Mouse (Mus musculus) heart, adult 2 months (tissue): Measurements from ENCODE around the gene Gsg1l. TPM values are rescaled to one million over a fixed set of nuclear protein-coding genes. Genes with fewer than 3 reads are reported as not detected.

Experiments
- DNase-seq, 2 experiments: peaks; one replicate each; pipeline ENCODE4 v3.0.0; 2021
- H3K27ac ChIP-seq: fragments of 200-600 bp; 2 replicates; pipeline ENCODE4 v1.8.1; 2022
- H3K27me3 ChIP-seq: fragments of 200-500 bp; 2 replicates; pipeline ENCODE4 v1.6.1; 2012; ENCODE audit warnings: mild to moderate bottlenecking, low read length, inconsistent platforms, mixed read lengths; ENCODE audit not compliant: control insufficient read depth, insufficient read depth
- H3K36me3 ChIP-seq: fragments of 200-500 bp; 2 replicates; pipeline ENCODE4 v1.6.1; 2012; ENCODE audit warnings: low read length, inconsistent platforms; ENCODE audit not compliant: control insufficient read depth, insufficient read depth
- H3K4me1 ChIP-seq: fragments of 200-500 bp; 2 replicates; pipeline ENCODE4 v1.6.1; 2011; ENCODE audit warnings: low read length; ENCODE audit not compliant: control insufficient read depth, insufficient read depth
- H3K4me3 ChIP-seq: fragments of 200-600 bp; 2 replicates; pipeline ENCODE4 v1.8.1; 2022
- H3K79me2 ChIP-seq: fragments of 200-500 bp; replicated peaks from 2 replicates; pipeline ENCODE4 v1.6.1; 2012; ENCODE audit warnings: mild to moderate bottlenecking, inconsistent platforms, low read length, moderate library complexity, mixed read lengths; ENCODE audit not compliant: control insufficient read depth, insufficient read depth
- H3K9ac ChIP-seq: fragments of 200-500 bp; 2 replicates; pipeline ENCODE4 v1.6.1; 2012; ENCODE audit warnings: low read depth, mild to moderate bottlenecking, control low read depth, inconsistent platforms, low read length, mixed read lengths
- CTCF ChIP-seq: fragments of 200-600 bp; IDR thresholded peaks from 2 replicates; pipeline ENCODE4 v1.8.1; 2022; ENCODE audit warnings: antibody characterized with exemption, mild to moderate bottlenecking, moderate library complexity
- EP300 ChIP-seq: fragments of 200-500 bp; IDR thresholded peaks from 2 replicates; pipeline ENCODE4 v1.6.1; 2011; ENCODE audit warnings: low read depth, low read length, control low read depth; ENCODE audit not compliant: insufficient read depth
- POLR2A ChIP-seq: fragments of 200-500 bp; IDR thresholded peaks from 2 replicates; pipeline ENCODE4 v1.6.1; 2011; ENCODE audit warnings: mild to moderate bottlenecking, low read depth, low read length, control low read depth; ENCODE audit not compliant: insufficient read depth
- WGBS: fragments of 180-500 bp; shearing (Covaris S2); methylation state at CpG from one replicate; pipeline ENCODE4 v1.1.7; 2018; 5-methylcytosine and 5-hydroxymethylcytosine counted together
- intact Hi-C: fragments of 180-260 bp; cut with DNase I; formaldehyde crosslinking; loops from one replicate; pipeline ENCODE4 v1.15.1; 2025
- long read RNA-seq: library from polyadenylated mRNA; stranded (forward); transcript quantifications from one replicate; pipeline ENCODE4 v2.0.0, GENCODE M21; 2021
- polyA plus RNA-seq: library from polyadenylated mRNA; depleted of rRNA; stranded (reverse); fragments of >200 nt; gene quantifications from 2 replicates; pipeline ENCODE4 v1.2.3, GENCODE M21; 2012; rRNA removed
- total RNA-seq, 2 experiments: library from RNA; stranded (reverse); gene quantifications; 2 replicates each; pipeline ENCODE4 v1.2.3; 2021

The Gsg1l gene
- total RNA-seq (10 to 100 TPM; 10.5 to 12.6 TPM), polyA plus RNA-seq (11.3 and 20.2 TPM in 2 replicates)
- long read RNA-seq, transcript Gsg1l-201 (7 exons, 3,923 nt): major isoform, 13 of 16 reads
- long read RNA-seq, partial matches to known transcripts: 0 of 16 reads
- long read RNA-seq, other reads (novel, unspliced or antisense): 3 of 16 reads

GRCm38 (mm10) chr7:126082286-126082741 is at the start of gene Gsg1l:
Gsg1l (minus strand) TSS chr7:126082411.
- under 1% methylated on average over 22 of the region's 49 CpGs for WGBS
- Histone ChIP-seq H3K4me3 (peak within 1 kb of the TSS; percentile 46), H3K27me3 (peaks cover 3% of the 10 kb centered on the region; the same call in 1 of the 2 replicates), H3K4me1 (0 out of 2 replicates have a peak, but pooled peaks cover 1% of the 10 kb centered on the region), H3K27ac (peak within 1 kb of the TSS; percentile 31; the same call in 1 of the 2 replicates), H3K79me2 (no peaks in the 10 kb centered on the region), H3K36me3 (no peaks in the 10 kb centered on the region), H3K9ac (peak within 1 kb of the TSS; percentile 78)
- peak; percentile 41 to 46 for DNase-seq
- TF ChIP-seq POLR2A: no peak
- peak; percentile 55 for TF ChIP-seq CTCF
- intact Hi-C loops: loop anchor here (2.0 to 10.0 kb wide), 4 partner anchors 124 to 315 kb away; no protein-coding TSS in a partner anchor

- Histone ChIP-seq H3K27ac (peak overlapping the region; percentile 21; the same call in 1 of the 2 replicates), H3K36me3 (peaks cover 16% of the 10 kb centered on the region), H3K27me3 (no peaks in the 10 kb centered on the region), H3K9ac (no peak overlapping the region), H3K4me1 (peaks cover 2% of the 10 kb centered on the region; the same call in 1 of the 2 replicates), H3K4me3 (no peak overlapping the region), H3K79me2 (no peaks in the 10 kb centered on the region; the same call in 1 of the 2 replicates)
- WGBS: 60% methylated on average over 2 of the region's 2 CpGs
- peak in 1 of 2 experiments; percentile 12 for DNase-seq
- intact Hi-C loops: no loop called here
- no peak for TF ChIP-seq EP300
- no peak for TF ChIP-seq POLR2A
Measured at GRCm38 (mm10) chr7:126127673-126128072, 45.5 kb upstream of the Gsg1l start.

- no peak overlapping the region for H3K4me3 ChIP-seq
- H3K27ac ChIP-seq: no peak overlapping the region
- TF ChIP-seq EP300: no peak
- TF ChIP-seq CTCF: no peak
- TF ChIP-seq POLR2A: no peak
- 43% methylated on average over 3 of the region's 3 CpGs for WGBS
- H3K4me1 ChIP-seq: peaks cover 2% of the 10 kb centered on the region; the same call in 1 of the 2 replicates
- DNase-seq: no peak
- intact Hi-C loops: no loop called here
- no peaks in the 10 kb centered on the region for H3K27me3 ChIP-seq
- no peaks in the 10 kb centered on the region; the same call in 1 of the 2 replicates for H3K79me2 ChIP-seq
- peaks cover 20% of the 10 kb centered on the region for H3K36me3 ChIP-seq
- H3K9ac ChIP-seq: no peak overlapping the region
Measured at GRCm38 (mm10) chr7:126126502-126126901, 44.3 kb upstream of the Gsg1l start.

- H3K36me3 ChIP-seq: peaks cover 8% of the 10 kb centered on the region
- TF ChIP-seq CTCF (no peak), EP300 (no peak), POLR2A (no peak)
- no peak overlapping the region for H3K27ac ChIP-seq
- H3K4me1 ChIP-seq: no peaks in the 10 kb centered on the region; the same call in 1 of the 2 replicates
- intact Hi-C loops: no loop called here
- no peak for DNase-seq
- H3K27me3 ChIP-seq: no peaks in the 10 kb centered on the region
- H3K4me3 ChIP-seq: no peak overlapping the region
- WGBS: 55% methylated on average over 4 of the region's 4 CpGs
- no peak overlapping the region for H3K9ac ChIP-seq
- H3K79me2 ChIP-seq: no peaks in the 10 kb centered on the region; the same call in 1 of the 2 replicates
Measured at GRCm38 (mm10) chr7:126121533-126121932, 39.3 kb upstream of the Gsg1l start.

- Histone ChIP-seq H3K36me3 (peaks cover 6% of the 10 kb centered on the region), H3K4me3 (no peak overlapping the region)
- TF ChIP-seq EP300 (no peak), CTCF (no peak), POLR2A (no peak)
Measured at GRCm38 (mm10) chr7:126119819-126120218, 37.6 kb upstream of the Gsg1l start.

GRCm38 (mm10) chr7:126113263-126113662 is 31.1 kb upstream of the Gsg1l start:
- TF ChIP-seq POLR2A (no peak), CTCF (no peak), EP300 (no peak)
- Histone ChIP-seq H3K79me2 (no peaks in the 10 kb centered on the region), H3K27ac (no peak overlapping the region), H3K4me3 (no peak overlapping the region), H3K9ac (no peak overlapping the region), H3K4me1 (no peaks in the 10 kb centered on the region), H3K27me3 (no peaks in the 10 kb centered on the region), H3K36me3 (no peaks in the 10 kb centered on the region)
- DNase-seq: no peak
- WGBS: 60% methylated on average over 4 of the region's 4 CpGs
- intact Hi-C loops: no loop called here

More at GRCm38 (mm10) chr7:126119819-126120218, 37.6 kb upstream of the Gsg1l start:
- Histone ChIP-seq H3K9ac (no peak overlapping the region), H3K27ac (no peak overlapping the region), H3K27me3 (no peaks in the 10 kb centered on the region), H3K4me1 (no peaks in the 10 kb centered on the region), H3K79me2 (no peaks in the 10 kb centered on the region; the same call in 1 of the 2 replicates)
- no peak for DNase-seq
- 82% methylated on average over 6 of the region's 6 CpGs for WGBS
- intact Hi-C loops: no loop called here
